Mouse (Mus musculus): ENCODE measurements at regions not wholly inside any gene's neighbourhood (a gene's known extent, or its start where the extent isn't known, plus 50 kb on each side); places are given as distances from the start of the nearest gene placed in this dataset.

DNA sequence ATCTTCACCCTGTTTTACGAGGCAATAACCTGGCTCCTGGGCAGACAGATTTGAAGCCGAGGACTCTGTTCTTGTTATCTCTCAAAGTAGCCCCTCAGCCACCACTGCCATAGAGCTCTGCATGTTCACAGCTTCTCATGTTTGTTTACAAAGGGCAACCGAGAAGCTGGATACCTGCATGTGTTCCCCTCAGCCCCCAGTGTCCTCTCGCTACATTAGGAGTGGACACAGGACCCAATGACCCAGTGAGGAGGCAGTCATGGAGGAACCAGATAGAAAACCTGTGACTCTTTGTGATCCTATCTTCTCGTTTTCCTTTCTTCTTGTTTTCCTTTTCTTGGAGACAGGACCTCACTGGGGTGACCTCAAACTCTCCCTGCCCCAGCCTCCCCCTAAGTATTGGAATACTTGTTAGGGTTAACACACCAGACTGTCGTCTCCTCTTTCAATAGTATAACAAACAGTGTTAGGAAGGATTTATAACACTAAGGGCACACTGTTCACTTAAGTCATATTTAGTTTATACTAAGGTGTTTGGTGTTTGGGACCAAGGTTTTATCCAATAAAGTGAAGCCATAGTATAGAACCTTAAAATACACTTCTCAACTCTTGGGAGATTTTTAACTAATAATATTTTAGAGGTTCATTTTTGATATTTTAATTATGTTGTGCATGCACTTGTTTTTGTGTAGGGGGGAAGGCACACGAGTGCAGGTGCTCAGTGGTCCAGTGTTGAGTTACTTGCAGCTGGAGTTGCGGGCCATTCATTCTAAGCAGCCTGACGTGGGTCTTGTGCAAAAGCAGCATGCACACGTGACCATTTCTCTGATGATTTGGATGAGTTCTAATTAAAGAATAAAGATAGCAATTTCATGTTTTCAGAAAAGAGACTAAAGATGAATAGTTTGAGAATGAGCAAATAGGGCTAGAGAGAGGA, 422.9 kb upstream of the BB014433 start:
- H3K9ac ChIP-seq: no peak overlapping the region
- H3K36me3 ChIP-seq: no peaks in the 10 kb centered on the region
- H3K4me1 ChIP-seq (replicated peaks): no peaks in the 10 kb centered on the region
- no peak overlapping the region for H3K27ac ChIP-seq (replicated peaks)
- H3K27me3 ChIP-seq: no peaks in the 10 kb centered on the region
- no peak overlapping the region for H3K4me3 ChIP-seq
- WGBS: 81% methylated on average over 10 of the region's 10 CpGs
- no peak for ATAC-seq (ENCODE audit: low FRiP score, low read depth)
- no peak overlapping the region for H3K4me2 ChIP-seq
- H3K9me3 ChIP-seq: no peaks in the 10 kb centered on the region

GRCm38 (mm10) chr8:15438546-15438945, 392.7 kb upstream of the BB014433 start:
- 57% methylated on average over 5 of the region's 5 CpGs for WGBS
- no peak for ATAC-seq (ENCODE audit: low FRiP score, low read depth)
- Histone ChIP-seq H3K9ac (no peak overlapping the region), H3K4me3 (no peak overlapping the region), H3K27me3 (no peaks in the 10 kb centered on the region), H3K4me2 (no peak overlapping the region), H3K4me1 (replicated peaks) (no peaks in the 10 kb centered on the region), H3K27ac (replicated peaks) (no peak overlapping the region), H3K36me3 (no peaks in the 10 kb centered on the region), H3K9me3 (no peaks in the 10 kb centered on the region)

- WGBS: 42% methylated on average over 4 of the region's 4 CpGs
- H3K27ac ChIP-seq (replicated peaks): no peak overlapping the region
- ATAC-seq (ENCODE audit: low FRiP score, low read depth): no peak
- H3K36me3 ChIP-seq: no peaks in the 10 kb centered on the region
- H3K9ac ChIP-seq: no peak overlapping the region
- no peak overlapping the region for H3K4me2 ChIP-seq
- no peak overlapping the region for H3K4me3 ChIP-seq
- no peaks in the 10 kb centered on the region for H3K27me3 ChIP-seq
- peaks cover 3% of the 10 kb centered on the region; the same call in 1 of the 2 replicates for H3K4me1 ChIP-seq (replicated peaks)
- H3K9me3 ChIP-seq: no peaks in the 10 kb centered on the region
Observed at GRCm38 (mm10) chr8:15394722-15395115, 348.8 kb upstream of the BB014433 start.

DNA sequence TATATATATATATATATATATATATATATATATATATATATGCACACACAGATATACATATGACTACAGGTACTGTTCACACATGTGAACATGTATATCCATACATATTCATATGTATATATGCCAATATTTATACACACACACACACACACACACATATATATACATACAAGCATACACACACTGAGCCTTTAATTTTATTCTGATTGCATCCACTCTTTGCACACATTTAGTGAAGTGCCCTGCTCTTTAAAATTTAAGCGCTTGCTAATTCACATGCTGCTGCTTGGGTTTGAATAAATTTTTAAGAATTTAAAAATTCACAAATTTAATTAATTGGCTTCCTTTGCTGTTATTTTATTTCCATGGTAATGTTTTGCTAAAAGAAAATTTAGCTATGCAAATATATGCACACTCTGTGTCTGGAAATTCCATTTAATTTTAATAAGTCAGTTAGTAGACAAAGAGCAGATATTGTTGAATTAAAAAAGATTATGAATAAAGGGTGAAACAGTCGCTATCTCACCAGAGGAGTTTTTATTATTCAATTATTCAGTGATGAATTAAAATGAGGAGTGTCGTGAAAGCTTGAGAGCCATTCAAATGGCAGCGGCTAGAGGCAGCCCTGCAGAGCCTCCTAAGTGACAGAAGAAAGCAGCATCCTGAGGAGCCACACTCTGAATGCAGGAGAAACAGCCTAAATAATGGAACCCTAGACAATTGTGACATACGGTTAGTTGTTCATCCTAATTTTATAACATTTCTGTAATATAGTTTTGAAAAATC, 348.3 kb upstream of the BB014433 start:
- ATAC-seq (ENCODE audit: low FRiP score, low read depth): no peak
- H3K36me3 ChIP-seq: no peaks in the 10 kb centered on the region
- H3K4me2 ChIP-seq: no peak overlapping the region
- no peak overlapping the region for H3K9ac ChIP-seq
- H3K27me3 ChIP-seq: no peaks in the 10 kb centered on the region
- peaks cover 3% of the 10 kb centered on the region; the same call in 1 of the 2 replicates for H3K4me1 ChIP-seq (replicated peaks)
- H3K4me3 ChIP-seq: no peak overlapping the region
- no peak overlapping the region for H3K27ac ChIP-seq (replicated peaks)
- 35% methylated on average over 5 of the region's 5 CpGs for WGBS
- no peaks in the 10 kb centered on the region for H3K9me3 ChIP-seq

GRCm38 (mm10) chr8:15392056-15392455, 346.2 kb upstream of the BB014433 start:
- Histone ChIP-seq H3K9me3 (no peaks in the 10 kb centered on the region), H3K4me3 (no peak overlapping the region), H3K4me1 (replicated peaks) (peaks cover 3% of the 10 kb centered on the region; the same call in 1 of the 2 replicates), H3K27ac (replicated peaks) (no peak overlapping the region), H3K4me2 (no peak overlapping the region), H3K36me3 (no peaks in the 10 kb centered on the region), H3K9ac (no peak overlapping the region), H3K27me3 (no peaks in the 10 kb centered on the region)
- 0 out of 2 replicates have a peak, but pooled peaks have one; percentile 52 for ATAC-seq (ENCODE audit: low FRiP score, low read depth)
- WGBS: 64% methylated on average over 4 of the region's 4 CpGs

DNA sequence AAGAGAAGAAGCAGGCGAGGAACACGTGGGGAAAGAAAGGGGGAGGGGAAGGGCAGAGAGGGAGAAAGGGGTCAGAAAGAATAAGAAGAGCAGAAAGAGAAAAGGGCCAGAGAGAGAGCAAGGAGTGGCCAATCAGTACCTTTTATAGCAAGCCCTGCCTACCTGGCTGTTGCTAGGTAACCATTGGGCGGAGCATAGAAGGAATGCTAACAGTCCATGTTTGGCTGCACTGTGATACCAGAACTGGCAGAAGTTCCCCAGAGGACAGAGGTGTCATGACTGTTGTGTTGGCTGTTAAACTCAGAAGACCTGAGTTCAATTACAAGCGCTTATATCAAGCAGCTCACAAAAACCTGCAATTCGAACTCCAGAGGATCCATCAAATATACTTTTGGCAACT, 342.9 kb upstream of the BB014433 start:
- Histone ChIP-seq H3K27ac (replicated peaks) (no peak overlapping the region), H3K36me3 (no peaks in the 10 kb centered on the region), H3K27me3 (no peaks in the 10 kb centered on the region), H3K4me3 (no peak overlapping the region), H3K9ac (no peak overlapping the region), H3K4me1 (replicated peaks) (no peaks in the 10 kb centered on the region), H3K4me2 (no peak overlapping the region), H3K9me3 (no peaks in the 10 kb centered on the region)
- no peak for ATAC-seq (ENCODE audit: low FRiP score, low read depth)
- WGBS: 90% methylated on average over 5 of the region's 5 CpGs

GRCm38 (mm10) chr8:15367063-15367462, 321.2 kb upstream of the BB014433 start:
- H3K9ac ChIP-seq: no peak overlapping the region
- 78% methylated on average over 2 of the region's 2 CpGs for WGBS
- H3K4me3 ChIP-seq: no peak overlapping the region
- no peaks in the 10 kb centered on the region for H3K27me3 ChIP-seq
- H3K4me1 ChIP-seq (replicated peaks): no peaks in the 10 kb centered on the region
- no peak overlapping the region for H3K4me2 ChIP-seq
- no peaks in the 10 kb centered on the region for H3K9me3 ChIP-seq
- no peaks in the 10 kb centered on the region for H3K36me3 ChIP-seq
- no peak overlapping the region for H3K27ac ChIP-seq (replicated peaks)
- ATAC-seq (ENCODE audit: low FRiP score, low read depth): no peak

- Histone ChIP-seq H3K36me3 (no peaks in the 10 kb centered on the region), H3K4me1 (replicated peaks) (no peaks in the 10 kb centered on the region), H3K27me3 (no peaks in the 10 kb centered on the region), H3K9me3 (no peaks in the 10 kb centered on the region), H3K27ac (replicated peaks) (no peak overlapping the region), H3K4me3 (no peak overlapping the region), H3K4me2 (no peak overlapping the region), H3K9ac (no peak overlapping the region)
- no peak for ATAC-seq (ENCODE audit: low FRiP score, low read depth)
- WGBS: 96% methylated on average over 1 of the region's 1 CpGs
Observed at GRCm38 (mm10) chr8:15364546-15364945, 318.7 kb upstream of the BB014433 start.

GRCm38 (mm10) chr8:15344151-15344550, 298.3 kb upstream of the BB014433 start:
- Histone ChIP-seq H3K36me3 (no peaks in the 10 kb centered on the region), H3K4me1 (replicated peaks) (no peaks in the 10 kb centered on the region), H3K9ac (no peak overlapping the region), H3K4me3 (no peak overlapping the region), H3K9me3 (no peaks in the 10 kb centered on the region), H3K4me2 (no peak overlapping the region), H3K27me3 (no peaks in the 10 kb centered on the region), H3K27ac (replicated peaks) (no peak overlapping the region)
- no peak for ATAC-seq (ENCODE audit: low FRiP score, low read depth)
- 93% methylated on average over 5 of the region's 5 CpGs for WGBS

GRCm38 (mm10) chr8:15343616-15344015, 297.7 kb upstream of the BB014433 start:
- no peak overlapping the region for H3K27ac ChIP-seq (replicated peaks)
- no peak overlapping the region for H3K9ac ChIP-seq
- H3K4me1 ChIP-seq (replicated peaks): no peaks in the 10 kb centered on the region
- H3K9me3 ChIP-seq: no peaks in the 10 kb centered on the region
- H3K27me3 ChIP-seq: no peaks in the 10 kb centered on the region
- H3K36me3 ChIP-seq: no peaks in the 10 kb centered on the region
- no peak for ATAC-seq (ENCODE audit: low FRiP score, low read depth)
- H3K4me3 ChIP-seq: no peak overlapping the region
- WGBS: 78% methylated on average over 1 of the region's 1 CpGs
- H3K4me2 ChIP-seq: no peak overlapping the region

DNA sequence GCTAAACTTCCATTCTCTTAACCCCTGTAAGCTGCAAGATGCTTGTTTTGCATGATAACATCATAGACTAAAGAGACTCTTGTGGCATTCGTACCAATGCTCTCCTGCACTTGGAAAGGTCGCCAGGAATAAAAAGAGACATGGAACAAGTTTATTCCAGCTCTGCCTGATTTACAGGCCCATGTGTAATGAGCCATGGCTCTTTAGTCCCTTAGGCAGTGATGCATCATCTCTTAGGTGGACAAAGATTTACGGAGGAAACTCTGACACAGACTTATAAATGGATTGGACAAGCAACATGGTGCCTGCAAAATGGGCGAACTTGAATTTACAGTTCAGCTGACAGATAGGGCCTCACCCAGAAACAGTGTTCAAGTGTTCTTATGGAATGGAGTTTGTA, 288.7 kb upstream of the BB014433 start:
- Histone ChIP-seq H3K9ac (no peak overlapping the region), H3K4me1 (replicated peaks) (no peaks in the 10 kb centered on the region), H3K27me3 (no peaks in the 10 kb centered on the region), H3K27ac (replicated peaks) (no peak overlapping the region), H3K36me3 (no peaks in the 10 kb centered on the region), H3K4me3 (no peak overlapping the region), H3K9me3 (no peaks in the 10 kb centered on the region), H3K4me2 (no peak overlapping the region)
- ATAC-seq (ENCODE audit: low FRiP score, low read depth): no peak
- 77% methylated on average over 4 of the region's 4 CpGs for WGBS

DNA sequence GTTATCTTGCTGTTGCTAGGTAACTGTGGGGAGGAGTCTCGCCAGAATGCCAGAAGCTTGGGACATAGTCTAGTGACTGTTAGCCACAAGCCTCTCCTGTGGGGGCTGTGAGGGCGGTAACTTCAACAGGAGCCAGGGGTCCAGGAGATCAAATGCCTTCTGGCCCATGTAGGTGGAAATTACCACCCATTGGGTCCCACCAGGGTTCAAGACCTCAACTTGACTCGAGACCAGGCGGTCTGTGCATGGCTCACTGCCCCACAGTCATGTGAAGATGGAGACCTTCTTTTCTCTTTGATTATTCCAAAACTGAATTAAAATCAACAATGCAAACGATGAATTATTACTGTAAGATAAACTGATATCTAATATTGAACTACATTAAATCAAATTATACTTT, 281.4 kb upstream of the BB014433 start:
- Histone ChIP-seq H3K4me1 (replicated peaks) (no peaks in the 10 kb centered on the region), H3K4me3 (no peak overlapping the region), H3K9me3 (no peaks in the 10 kb centered on the region), H3K36me3 (no peaks in the 10 kb centered on the region), H3K27ac (replicated peaks) (no peak overlapping the region), H3K9ac (no peak overlapping the region), H3K27me3 (no peaks in the 10 kb centered on the region), H3K4me2 (no peak overlapping the region)
- ATAC-seq (ENCODE audit: low FRiP score, low read depth): no peak
- WGBS: 45% methylated on average over 5 of the region's 5 CpGs

Measured in hindbrain, embryonic 15.5 days (tissue).